Comparison of ENCODE assay signal across 21 mouse cellular contexts in genomic region chr12:102443676-102444075, GRCm38 (mm10).
"Had no signal": no experiment of that assay in that cellular context is flagged by ENCODE, and none has a peak within 500 bp of the region (broad histone marks: within the 10 kb centered on the region; RNA-seq: fewer than 3 reads in every experiment).

No protein-coding gene starts in this region.

- H3K36me3 ChIP-seq: midbrain, embryonic 12.5 days had no signal

- ATAC-seq: intestine, embryonic 16.5 days; liver, postnatal 0 days; lung, postnatal 0 days; midbrain, embryonic 16.5 days had no signal

- H3K27me3 ChIP-seq: midbrain, embryonic 12.5 days had no signal

- DNase-seq: kidney, adult 18-20 months; kidney, adult 9 months; kidney, postnatal 14 days; kidney, postnatal 4 days; layer of hippocampus, postnatal 36 days; left cerebral cortex, postnatal 4 days; liver, postnatal 0 days; lung, embryonic 14.5 days; lung, postnatal 36 days; thymus, adult 2 months; thymus, postnatal 14 days; thymus, postnatal 4 days had no signal

- H3K4me2 ChIP-seq: liver, embryonic 11.5 days; lung, embryonic 14.5 days; midbrain, embryonic 12.5 days had no signal

- H3K27ac ChIP-seq: layer of hippocampus, adult 2 months; liver, embryonic 14.5 days; midbrain, embryonic 12.5 days; stomach, postnatal 0 days had no signal

- H3K9ac ChIP-seq: liver, embryonic 14.5 days; liver, postnatal 0 days; lung, embryonic 14.5 days; midbrain, embryonic 12.5 days had no signal

- H3K9me3 ChIP-seq: midbrain, embryonic 12.5 days had no signal

- H3K4me3 ChIP-seq: layer of hippocampus, adult 2 months; midbrain, embryonic 12.5 days; myocyte had no signal
